Mouse (Mus musculus) neural tube, embryonic 14.5 days (tissue): ENCODE results near the gene Tmem184b. TPM values are rescaled to one million over a fixed set of nuclear protein-coding genes. Genes with fewer than 3 reads are reported as not detected.

Source experiments
- ATAC-seq: fragments of 200-750 bp; cut with Nextera tagmentation; 2 replicates; pipeline ENCODE4 v1.8.0; 2017; ENCODE audit warnings: low read depth, mild to moderate bottlenecking, moderate TSS enrichment, moderate library complexity
- H3K27ac ChIP-seq: fragments of 300-500 bp; sonication (generic); 2 replicates; pipeline ENCODE4 v1.5.1; 2014; ENCODE audit warnings: low read depth, mild to moderate bottlenecking, control low read depth, low read length, moderate library complexity, mixed read lengths
- H3K27me3 ChIP-seq: fragments of 300-500 bp; sonication (generic); 2 replicates; pipeline ENCODE4 v1.6.1; 2014; ENCODE audit warnings: low read length; ENCODE audit not compliant: control insufficient read depth, insufficient read depth
- H3K36me3 ChIP-seq: fragments of 300-500 bp; sonication (generic); 2 replicates; pipeline ENCODE4 v1.6.1; 2014; ENCODE audit warnings: low read length, mixed read lengths; ENCODE audit not compliant: control insufficient read depth, insufficient read depth
- H3K4me1 ChIP-seq: fragments of 300-500 bp; sonication (generic); 2 replicates; pipeline ENCODE4 v1.6.1; 2014; ENCODE audit warnings: low read length; ENCODE audit not compliant: control insufficient read depth, insufficient read depth
- H3K4me2 ChIP-seq: fragments of 300-500 bp; sonication (generic); 2 replicates; pipeline ENCODE4 v1.6.1; 2014; ENCODE audit warnings: mild to moderate bottlenecking, low read depth, low read length, control low read depth
- H3K4me3 ChIP-seq: fragments of 300-500 bp; sonication (generic); 2 replicates; pipeline ENCODE4 v1.5.1; 2014; ENCODE audit warnings: low read depth, low read length, control low read depth, mixed read lengths
- H3K9ac ChIP-seq: fragments of 300-500 bp; sonication (generic); replicated peaks from 2 replicates; pipeline ENCODE4 v1.6.1; 2014; ENCODE audit warnings: low read depth, mild to moderate bottlenecking, control low read depth, low read length, mixed read lengths
- H3K9me3 ChIP-seq: fragments of 300-500 bp; sonication (generic); 2 replicates; pipeline ENCODE4 v1.6.1; 2016; ENCODE audit warnings: low read length; ENCODE audit not compliant: control insufficient read depth
- WGBS: fragments of 180-500 bp; shearing (Covaris S2); extraction: QIAGEN DNeasy Blood & Tissue Kit; methylation state at CpG from one replicate; pipeline ENCODE4 v1.1.7; 2014; 5-methylcytosine and 5-hydroxymethylcytosine counted together
- polyA plus RNA-seq: library from polyadenylated mRNA; unstranded; fragments of >200 nt; fragmentation: Nextera tagmentation; extraction: Ambion mirVana; gene quantifications from 2 replicates; pipeline ENCODE4 v1.2.1, GENCODE M21; 2014

The Tmem184b gene
- polyA plus RNA-seq, 1 experiment from 2014 or later = 31.2 TPM

DNA sequence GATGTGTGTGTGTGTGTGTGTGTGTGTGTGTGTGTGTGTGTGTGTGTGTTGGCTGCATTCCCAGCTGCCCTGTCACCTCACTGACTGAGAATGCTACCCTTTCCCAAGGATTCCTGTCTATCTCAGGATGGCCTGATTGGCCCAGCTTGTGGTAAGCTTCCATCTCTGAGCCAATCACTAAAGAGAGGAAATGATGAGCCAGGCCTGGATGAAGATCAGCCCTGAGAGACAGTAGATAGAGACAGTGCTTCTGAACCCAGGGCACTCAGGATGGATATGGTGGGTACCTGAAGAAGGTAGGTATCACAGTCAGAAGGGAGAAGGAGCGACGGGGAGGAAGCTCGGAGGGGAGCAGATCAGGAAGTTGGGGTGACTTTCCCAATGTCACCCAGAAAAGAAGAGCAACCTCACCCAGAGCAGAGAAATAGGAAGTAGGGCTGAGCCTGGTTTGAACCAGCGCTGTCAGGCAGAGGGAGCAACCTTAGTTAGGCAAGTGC lies 5.8 kb upstream of the Tmem184b start:
- no peaks in the 10 kb centered on the region for H3K27me3 ChIP-seq
- H3K27ac ChIP-seq = no peak overlapping the region
- ATAC-seq = no peak
- no peak overlapping the region for H3K4me3 ChIP-seq
- H3K36me3 ChIP-seq = no peaks in the 10 kb centered on the region
- H3K4me2 ChIP-seq = no peak overlapping the region
- WGBS = 91% methylated on average over 4 of the region's 4 CpGs
- H3K4me1 ChIP-seq = peaks cover 1% of the 10 kb centered on the region; the same call in 1 of the 2 replicates
- no peaks in the 10 kb centered on the region for H3K9me3 ChIP-seq
- H3K9ac ChIP-seq = no peak overlapping the region

DNA sequence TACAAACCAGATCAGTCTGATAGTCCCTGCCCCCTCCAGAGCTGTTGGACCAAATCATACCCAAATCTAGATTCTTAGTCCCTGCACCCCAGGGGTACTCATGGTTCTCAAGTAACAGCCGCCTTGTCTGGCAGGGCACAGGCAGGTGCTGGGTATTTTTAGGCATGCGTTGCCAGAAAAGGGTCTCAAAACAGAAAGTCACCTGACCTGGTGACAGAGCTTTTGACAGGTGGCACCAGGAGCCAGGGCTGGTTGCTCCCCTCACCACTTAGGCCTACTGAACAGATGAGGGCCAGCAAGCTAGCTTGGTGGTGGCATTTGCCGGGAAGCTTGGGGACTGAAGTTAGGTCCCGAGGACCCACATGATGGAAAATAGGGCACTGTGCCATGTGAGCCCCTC lies 3.2 kb upstream of the Tmem184b start:
- Histone ChIP-seq H3K9me3 (no peaks in the 10 kb centered on the region), H3K4me1 (peaks cover 15% of the 10 kb centered on the region; the same call in 1 of the 2 replicates), H3K4me3 (no peak overlapping the region), H3K36me3 (no peaks in the 10 kb centered on the region), H3K4me2 (no peak overlapping the region), H3K27me3 (no peaks in the 10 kb centered on the region), H3K27ac (no peak overlapping the region), H3K9ac (no peak overlapping the region)
- ATAC-seq = no peak
- WGBS = 81% methylated on average over 4 of the region's 4 CpGs

DNA sequence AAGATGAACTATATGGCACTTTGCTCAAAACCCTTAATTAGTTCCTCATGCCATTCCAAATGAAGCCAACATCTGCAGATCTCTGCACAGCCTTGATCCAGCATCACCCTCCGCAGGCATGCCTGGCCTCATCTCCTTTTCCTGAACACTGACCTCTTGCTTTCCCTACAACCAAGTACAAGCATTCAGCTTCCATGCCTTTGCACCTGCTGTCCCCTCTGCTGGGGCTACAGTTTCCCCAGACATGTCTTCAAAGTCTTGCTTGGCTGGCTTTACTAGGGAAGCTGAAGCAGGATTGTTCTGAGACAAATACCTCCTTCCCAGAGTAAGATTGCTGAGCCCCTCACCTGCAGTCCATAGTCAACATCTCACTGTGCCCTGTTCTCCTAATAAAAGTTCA lies 908 bp upstream of the Tmem184b start:
- H3K4me3 ChIP-seq = no peak overlapping the region
- no peak for ATAC-seq
- H3K9me3 ChIP-seq = no peaks in the 10 kb centered on the region
- H3K36me3 ChIP-seq = no peaks in the 10 kb centered on the region
- no peak overlapping the region for H3K27ac ChIP-seq
- no peak overlapping the region for H3K9ac ChIP-seq
- peak overlapping the region; percentile 86; the same call in 1 of the 2 replicates for H3K4me2 ChIP-seq
- peaks cover 35% of the 10 kb centered on the region for H3K4me1 ChIP-seq
- no peaks in the 10 kb centered on the region for H3K27me3 ChIP-seq
- WGBS = 50% methylated on average over 1 of the region's 1 CpGs

DNA sequence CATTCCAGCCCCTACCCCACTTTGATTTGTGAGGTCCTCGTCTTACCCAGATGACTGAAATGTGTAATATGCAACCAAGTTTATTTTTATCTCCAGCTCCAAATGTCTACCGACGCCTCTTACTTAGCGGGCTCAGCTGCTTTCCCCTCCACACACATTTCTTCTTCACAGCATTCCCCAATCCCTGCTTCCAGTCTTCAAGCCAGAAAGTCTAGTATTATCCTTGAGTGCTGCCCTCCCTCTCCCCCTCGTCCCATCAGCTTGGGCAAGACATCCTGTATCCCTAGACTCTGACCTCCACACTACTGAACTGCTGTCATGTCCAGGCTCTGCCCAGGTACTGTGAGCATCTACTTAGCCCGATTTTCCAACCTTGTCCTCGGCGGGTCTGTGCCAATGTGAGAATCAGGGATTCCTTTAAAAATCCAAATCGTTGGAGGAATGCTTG lies 418 bp upstream of the Tmem184b start:
- ATAC-seq = no peak; the same call in 1 of the 2 replicates
- Histone ChIP-seq H3K4me1 (peaks cover 35% of the 10 kb centered on the region), H3K36me3 (no peaks in the 10 kb centered on the region), H3K27ac (0 out of 2 replicates have a peak overlapping the region, but pooled peaks have one; percentile 72), H3K9me3 (no peaks in the 10 kb centered on the region), H3K9ac (peak overlapping the region; percentile 95), H3K27me3 (no peaks in the 10 kb centered on the region), H3K4me3 (peak overlapping the region; percentile 98), H3K4me2 (peak overlapping the region; percentile 86)
- 22% methylated on average over 9 of the region's 9 CpGs for WGBS

DNA sequence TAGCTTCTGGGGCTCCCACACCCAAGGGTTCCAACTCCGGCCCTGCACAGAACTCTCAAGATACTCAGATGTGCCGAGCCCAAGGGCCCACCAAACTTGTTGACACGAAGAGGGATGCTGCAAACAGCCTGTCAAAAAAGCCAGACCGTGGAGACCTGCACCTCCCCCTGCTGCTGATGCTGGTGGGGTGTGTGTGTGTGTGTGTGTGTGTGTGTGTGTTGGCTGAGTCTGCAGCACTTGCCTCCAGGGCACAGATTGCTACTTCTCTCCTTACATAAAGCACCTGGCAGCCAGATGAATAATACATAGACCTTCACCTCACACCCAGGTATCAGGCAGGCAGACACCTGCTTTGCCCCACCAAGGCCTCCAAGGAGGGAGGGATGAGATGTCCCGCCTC lies 1.2 kb downstream of the Tmem184b start:
- Histone ChIP-seq H3K4me1 (peaks cover 37% of the 10 kb centered on the region), H3K4me2 (peak overlapping the region; percentile 86)
- ATAC-seq = peak; percentile 3; the same call in 1 of the 2 replicates

DNA sequence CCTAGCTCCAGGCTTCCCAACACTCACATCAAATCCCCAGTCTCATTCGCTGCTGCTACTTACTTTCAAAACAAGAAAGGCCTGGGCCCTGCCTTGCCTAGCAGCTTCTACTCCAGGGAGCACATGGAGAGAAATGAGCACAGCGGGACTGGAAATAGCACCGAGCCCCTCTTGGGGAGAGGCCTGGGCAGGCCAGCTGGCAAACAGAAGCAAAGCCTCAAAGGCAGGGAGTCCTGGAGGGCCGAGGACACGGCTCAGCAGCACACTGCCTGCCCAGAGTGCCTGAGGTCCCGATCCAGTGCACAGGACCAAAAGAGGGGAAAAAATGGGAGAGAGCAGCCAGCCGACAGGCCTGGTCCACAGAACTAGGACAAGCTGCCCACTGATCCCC lies 2.4 kb downstream of the Tmem184b start:
- Histone ChIP-seq H3K36me3 (no peaks in the 10 kb centered on the region), H3K27ac (no peak overlapping the region), H3K4me2 (peak overlapping the region; percentile 86; the same call in 1 of the 2 replicates), H3K9me3 (no peaks in the 10 kb centered on the region), H3K4me1 (peaks cover 37% of the 10 kb centered on the region), H3K4me3 (no peak overlapping the region), H3K9ac (0 out of 2 replicates have a peak overlapping the region, but pooled peaks have one; percentile 5), H3K27me3 (no peaks in the 10 kb centered on the region)
- 51% methylated on average over 6 of the region's 7 CpGs for WGBS
- ATAC-seq = no peak

More for the DNA sequence above, 1.2 kb downstream of the Tmem184b start:
- peak overlapping the region; percentile 98 for H3K4me3 ChIP-seq
- H3K9me3 ChIP-seq = no peaks in the 10 kb centered on the region
- 25% methylated on average over 5 of the region's 5 CpGs for WGBS
- H3K27ac ChIP-seq = no peak overlapping the region
- H3K27me3 ChIP-seq = no peaks in the 10 kb centered on the region
- peak overlapping the region; percentile 95 for H3K9ac ChIP-seq
- H3K36me3 ChIP-seq = no peaks in the 10 kb centered on the region

DNA sequence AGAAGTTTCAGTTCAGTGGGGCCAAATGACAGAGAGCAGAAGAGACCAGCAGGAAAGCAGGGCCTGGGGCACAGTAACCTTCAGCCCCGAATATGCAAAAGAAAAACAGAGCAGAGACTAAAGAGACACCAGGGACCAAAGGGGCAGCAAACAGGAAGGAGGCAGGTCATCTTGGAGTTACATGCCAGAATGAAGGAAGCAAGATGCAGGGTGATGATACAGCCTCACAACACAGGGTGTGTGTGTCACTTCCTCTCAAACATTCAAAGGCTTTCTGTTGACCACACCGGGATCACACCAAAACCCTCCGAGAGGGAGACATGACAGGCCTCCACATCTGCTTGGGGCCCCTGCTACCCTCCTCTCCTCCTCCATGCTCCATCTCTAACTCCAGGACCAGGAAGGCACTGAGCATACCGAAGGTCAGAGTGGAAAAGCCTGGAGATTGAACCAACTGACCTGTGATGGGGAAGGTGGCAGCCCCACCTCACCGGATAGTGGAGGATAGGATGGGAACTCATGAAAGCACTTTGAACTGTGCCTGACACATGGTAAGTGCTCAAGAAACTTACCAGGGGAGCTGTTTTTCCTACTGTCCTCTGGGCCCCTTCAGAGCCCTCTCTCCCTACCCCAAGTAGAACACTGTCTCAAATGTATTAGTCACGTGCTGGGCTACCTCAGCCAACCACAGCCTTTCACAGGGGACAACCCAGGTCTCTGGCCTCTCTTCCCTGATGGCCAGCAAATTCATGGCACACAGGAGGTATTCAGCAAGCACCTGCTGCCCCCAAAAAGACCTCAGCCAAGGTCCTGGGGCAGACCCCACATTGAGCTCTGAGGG lies 3.0 kb downstream of the Tmem184b start:
- peak overlapping the region; percentile 86; the same call in 1 of the 2 replicates for H3K4me2 ChIP-seq
- 84% methylated on average over 6 of the region's 6 CpGs for WGBS
- H3K9me3 ChIP-seq = no peaks in the 10 kb centered on the region
- no peaks in the 10 kb centered on the region for H3K36me3 ChIP-seq
- H3K27me3 ChIP-seq = no peaks in the 10 kb centered on the region
- ATAC-seq = no peak
- no peak overlapping the region for H3K27ac ChIP-seq
- H3K4me3 ChIP-seq = no peak overlapping the region
- H3K4me1 ChIP-seq = peaks cover 37% of the 10 kb centered on the region
- 0 out of 2 replicates have a peak overlapping the region, but pooled peaks have one; percentile 5 for H3K9ac ChIP-seq

DNA sequence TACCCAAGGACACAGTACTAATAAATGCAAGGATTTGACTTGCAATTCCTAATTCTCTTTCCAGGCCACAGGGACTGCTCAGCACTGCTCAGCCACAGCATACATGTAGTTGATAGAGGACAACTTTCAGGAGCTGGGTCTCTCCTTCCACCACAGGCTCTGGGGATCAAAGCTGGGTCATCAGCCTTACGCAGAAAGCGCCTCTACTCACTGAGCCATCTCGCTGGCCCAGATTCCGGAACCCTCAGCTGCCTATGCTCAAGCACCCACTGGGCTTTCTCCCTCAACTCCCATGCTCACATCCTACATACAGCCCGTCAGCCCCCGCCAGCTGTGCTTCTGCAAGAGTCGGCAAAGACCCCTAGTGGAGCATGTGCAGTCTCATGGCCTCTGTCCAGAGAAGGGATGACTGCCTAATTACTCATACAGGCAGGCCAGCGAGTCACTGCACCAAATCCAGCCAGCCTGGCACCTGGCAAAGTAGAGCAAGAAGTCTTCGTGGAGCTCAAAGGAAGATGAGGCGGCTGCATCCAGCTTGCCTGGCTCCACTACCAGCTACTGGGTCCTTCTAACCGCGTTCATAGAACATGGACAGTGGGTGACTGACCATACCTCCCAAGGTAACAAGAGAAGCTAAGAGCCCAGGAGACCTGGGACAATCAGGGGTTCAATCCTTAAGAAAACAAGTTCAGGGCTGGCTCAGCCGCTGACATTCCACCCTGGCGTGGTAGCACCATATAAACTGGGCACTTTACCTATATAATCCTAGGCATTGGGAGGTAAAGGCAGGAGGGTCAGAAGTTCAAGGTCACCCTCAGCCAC lies 3.9 kb downstream of the Tmem184b start:
- Histone ChIP-seq H3K27me3 (no peaks in the 10 kb centered on the region), H3K9me3 (no peaks in the 10 kb centered on the region), H3K4me1 (peaks cover 37% of the 10 kb centered on the region), H3K4me2 (no peak overlapping the region), H3K4me3 (no peak overlapping the region), H3K27ac (no peak overlapping the region), H3K36me3 (no peaks in the 10 kb centered on the region), H3K9ac (no peak overlapping the region; the same call in 1 of the 2 replicates)
- WGBS = 78% methylated on average over 14 of the region's 14 CpGs
- ATAC-seq = no peak
